Mouse (Mus musculus): Measurements from ENCODE around the gene Ppp1r2. TPM values are rescaled to one million over a fixed set of nuclear protein-coding genes. Genes with fewer than 3 reads are reported as not detected.
A peak's percentile ranks its signal among the peaks of the same experiment; 100 is the strongest.

Gene Ppp1r2
- polyA plus RNA-seq, 1 experiment = 50.5 TPM

DNA sequence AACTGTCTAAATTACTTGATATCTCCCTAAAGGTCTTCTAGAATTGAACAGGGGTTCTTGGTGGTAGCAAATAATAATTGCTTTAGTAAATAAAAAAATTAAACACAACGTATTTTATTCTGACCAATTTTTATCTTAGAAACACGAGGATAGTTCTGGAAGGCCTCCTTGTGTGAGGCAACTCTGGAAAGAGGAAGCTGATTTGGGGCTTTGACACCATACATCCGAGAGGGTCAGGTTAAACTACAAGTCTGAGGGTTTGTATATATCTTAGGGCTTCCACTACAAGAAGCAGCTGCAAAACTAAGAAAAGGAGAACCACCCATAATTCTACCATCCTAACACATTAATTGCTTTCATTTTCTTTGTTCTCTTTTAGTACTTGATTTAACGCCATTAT lies 18.7 kb upstream of the Ppp1r2 start:
- no peaks in the 10 kb centered on the region for H3K9me3 ChIP-seq
- peaks cover 12% of the 10 kb centered on the region for H3K27me3 ChIP-seq (replicated peaks)
- no peak overlapping the region for H3K4me3 ChIP-seq (replicated peaks)
- peaks cover 23% of the 10 kb centered on the region for H3K4me1 ChIP-seq
- TF ChIP-seq GATA1 (IDR thresholded peaks at IDR 0.05; ENCODE audit: borderline replicate concordance, low read length) = no peak
- TF ChIP-seq FLI1 (IDR thresholded peaks at IDR 0.05; ENCODE audit: low read length) = no peak
- no peaks in the 10 kb centered on the region for H3K36me3 ChIP-seq (replicated peaks; ENCODE audit: low read length)

DNA sequence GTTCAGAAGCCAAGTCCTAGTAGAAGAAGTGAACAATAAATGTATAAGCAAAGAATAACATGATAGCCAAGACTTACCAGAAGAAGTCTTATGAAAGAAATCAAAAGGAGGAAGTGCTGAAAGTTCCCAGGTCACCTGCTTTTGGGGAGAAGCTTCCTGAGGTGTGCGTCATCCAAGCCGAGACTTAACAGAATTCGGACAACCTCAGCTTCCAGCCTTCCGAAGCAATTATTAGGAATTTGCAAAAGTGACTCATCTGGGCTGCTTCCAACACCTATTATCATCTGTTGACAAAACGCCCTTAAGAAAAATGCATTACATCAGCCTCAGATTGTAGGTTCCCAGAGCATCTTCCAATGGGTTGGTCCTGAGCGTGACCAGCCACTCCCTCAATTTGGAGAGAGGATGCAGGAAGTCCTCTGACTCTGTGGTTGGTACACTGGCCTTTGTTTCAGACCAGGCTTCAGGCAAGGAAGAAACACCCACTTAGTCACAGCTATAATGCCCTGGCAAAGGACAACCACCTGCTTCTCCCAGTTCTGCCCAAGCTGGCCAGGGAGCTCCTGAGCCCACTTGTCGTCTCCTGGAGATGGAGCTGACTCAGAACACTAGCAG lies 15.8 kb upstream of the Ppp1r2 start:
- TF ChIP-seq GATA1 (IDR thresholded peaks at IDR 0.05; ENCODE audit: borderline replicate concordance, low read length) (no peak), FLI1 (IDR thresholded peaks at IDR 0.05; ENCODE audit: low read length) (no peak)
- H3K4me3 ChIP-seq (replicated peaks) = peak overlapping the region; percentile 82

DNA sequence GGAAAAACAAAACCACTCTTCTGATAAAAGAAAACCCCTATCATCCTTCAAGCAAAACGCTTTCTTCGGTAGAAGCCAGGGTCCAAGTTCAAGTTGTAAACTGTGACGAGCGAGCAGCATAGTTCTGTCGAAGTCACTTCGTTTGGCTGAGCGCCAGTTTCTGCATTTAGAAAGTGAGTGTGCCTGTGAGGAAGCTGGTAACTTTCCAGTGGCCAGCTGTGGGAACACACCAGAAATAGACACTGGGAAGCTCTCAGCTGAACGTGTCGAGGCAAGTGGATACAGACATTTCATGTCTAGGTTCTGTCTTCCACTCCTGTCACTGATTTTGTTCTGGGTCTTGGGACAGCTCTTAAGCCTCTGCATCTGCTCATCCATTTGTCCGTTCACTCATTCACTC lies 15.2 kb upstream of the Ppp1r2 start:
- TF ChIP-seq GATA1 (IDR thresholded peaks at IDR 0.05; ENCODE audit: borderline replicate concordance, low read length) (no peak), FLI1 (IDR thresholded peaks at IDR 0.05; ENCODE audit: low read length) (no peak)
- Histone ChIP-seq H3K36me3 (replicated peaks; ENCODE audit: low read length) (no peaks in the 10 kb centered on the region), H3K9me3 (no peaks in the 10 kb centered on the region), H3K4me3 (replicated peaks) (peak overlapping the region; percentile 82), H3K27me3 (replicated peaks) (peaks cover 7% of the 10 kb centered on the region), H3K4me1 (peaks cover 29% of the 10 kb centered on the region)

More for the DNA sequence above, 15.8 kb upstream of the Ppp1r2 start:
- H3K27me3 ChIP-seq (replicated peaks) = peaks cover 10% of the 10 kb centered on the region
- no peaks in the 10 kb centered on the region for H3K36me3 ChIP-seq (replicated peaks; ENCODE audit: low read length)
- H3K9me3 ChIP-seq = no peaks in the 10 kb centered on the region
- H3K4me1 ChIP-seq = peaks cover 29% of the 10 kb centered on the region

DNA sequence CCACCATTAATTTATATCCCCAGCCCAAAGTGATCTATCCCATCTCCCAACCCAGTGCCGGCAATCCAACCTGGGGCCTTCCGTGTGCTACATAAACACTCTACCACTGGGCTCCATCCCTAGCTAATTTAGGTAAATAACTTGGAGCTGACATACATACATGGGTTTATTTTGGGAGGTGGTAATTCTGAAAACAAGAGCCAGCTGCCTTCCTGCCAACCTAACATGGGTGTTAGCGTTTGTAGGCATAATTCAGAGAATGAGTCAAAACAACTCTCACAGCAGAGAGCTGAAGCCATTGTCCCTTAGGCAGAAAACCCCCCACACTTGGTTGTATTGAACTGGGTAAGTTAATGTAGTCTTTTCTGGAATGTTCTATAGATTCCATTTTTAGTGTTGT lies 12.6 kb upstream of the Ppp1r2 start:
- no peaks in the 10 kb centered on the region for H3K36me3 ChIP-seq (replicated peaks; ENCODE audit: low read length)
- no peak overlapping the region for H3K4me3 ChIP-seq (replicated peaks)
- H3K27me3 ChIP-seq (replicated peaks) = peaks cover 11% of the 10 kb centered on the region
- H3K9me3 ChIP-seq = no peaks in the 10 kb centered on the region
- peaks cover 29% of the 10 kb centered on the region for H3K4me1 ChIP-seq
- TF ChIP-seq GATA1 (IDR thresholded peaks at IDR 0.05; ENCODE audit: borderline replicate concordance, low read length) (no peak), FLI1 (IDR thresholded peaks at IDR 0.05; ENCODE audit: low read length) (no peak)

DNA sequence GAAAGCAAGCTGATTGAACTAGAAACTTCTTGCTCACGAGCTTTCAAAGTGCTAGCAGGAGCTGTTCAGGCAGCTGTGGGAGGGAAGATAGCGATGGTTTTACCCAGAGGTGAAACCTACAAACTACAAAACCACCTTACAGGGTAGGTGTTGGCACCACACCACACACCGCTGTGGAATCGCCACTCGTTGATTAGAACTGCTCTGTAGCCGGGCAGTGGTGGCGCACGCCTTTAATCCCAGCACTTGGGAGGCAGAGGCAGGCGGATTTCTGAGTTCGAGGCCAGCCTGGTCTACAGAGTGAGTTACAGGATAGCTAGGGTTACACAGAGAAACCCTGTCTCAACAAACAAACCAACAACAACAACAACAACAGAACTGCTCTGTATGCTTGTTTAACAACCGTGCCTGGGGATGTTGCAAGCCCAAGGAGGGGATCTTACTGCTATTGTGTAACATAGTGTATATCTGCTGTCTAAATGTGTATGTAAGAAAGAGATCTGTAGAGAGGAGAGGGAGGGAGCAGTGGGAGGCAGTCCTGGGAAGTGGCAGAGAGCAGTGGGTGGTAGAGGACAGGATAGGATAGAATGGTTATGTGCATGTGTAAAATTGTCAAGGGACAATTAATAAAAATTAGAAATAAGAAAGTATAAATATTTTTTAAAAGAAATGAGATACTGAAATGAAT lies 11.9 kb upstream of the Ppp1r2 start:
- Histone ChIP-seq H3K27me3 (replicated peaks) (peaks cover 11% of the 10 kb centered on the region), H3K4me3 (replicated peaks) (no peak overlapping the region), H3K36me3 (replicated peaks; ENCODE audit: low read length) (no peaks in the 10 kb centered on the region), H3K4me1 (peaks cover 24% of the 10 kb centered on the region), H3K9me3 (no peaks in the 10 kb centered on the region)
- TF ChIP-seq FLI1 (IDR thresholded peaks at IDR 0.05; ENCODE audit: low read length) = no peak
- TF ChIP-seq GATA1 (IDR thresholded peaks at IDR 0.05; ENCODE audit: borderline replicate concordance, low read length) = no peak

DNA sequence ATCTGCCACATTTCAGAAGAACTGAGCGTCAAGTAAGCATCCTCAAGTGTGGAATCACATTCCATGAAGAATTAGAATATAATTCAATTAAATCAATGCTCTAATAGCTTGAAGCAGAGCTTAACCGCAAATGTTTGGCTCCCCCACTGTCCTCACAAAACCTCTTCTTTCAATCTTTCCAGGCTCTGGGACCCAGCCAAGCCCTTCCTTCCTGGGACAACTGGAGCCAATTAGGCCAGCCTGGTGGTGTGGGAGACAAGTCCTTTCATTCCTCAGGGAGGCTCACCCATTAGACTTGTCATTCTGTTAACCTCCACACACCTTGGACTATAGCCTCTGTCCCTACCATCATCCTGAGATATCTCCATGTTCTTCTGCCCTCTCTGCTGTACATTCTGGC lies 6.9 kb upstream of the Ppp1r2 start:
- Histone ChIP-seq H3K36me3 (replicated peaks; ENCODE audit: low read length) (no peaks in the 10 kb centered on the region), H3K4me3 (replicated peaks) (no peak overlapping the region), H3K9me3 (0 out of 2 replicates have a peak, but pooled peaks cover 3% of the 10 kb centered on the region), H3K27me3 (replicated peaks) (peaks cover 24% of the 10 kb centered on the region), H3K4me1 (peaks cover 4% of the 10 kb centered on the region; the same call in 1 of the 2 replicates)
- no peak for TF ChIP-seq FLI1 (IDR thresholded peaks at IDR 0.05; ENCODE audit: low read length)
- TF ChIP-seq GATA1 (IDR thresholded peaks at IDR 0.05; ENCODE audit: borderline replicate concordance, low read length) = no peak

DNA sequence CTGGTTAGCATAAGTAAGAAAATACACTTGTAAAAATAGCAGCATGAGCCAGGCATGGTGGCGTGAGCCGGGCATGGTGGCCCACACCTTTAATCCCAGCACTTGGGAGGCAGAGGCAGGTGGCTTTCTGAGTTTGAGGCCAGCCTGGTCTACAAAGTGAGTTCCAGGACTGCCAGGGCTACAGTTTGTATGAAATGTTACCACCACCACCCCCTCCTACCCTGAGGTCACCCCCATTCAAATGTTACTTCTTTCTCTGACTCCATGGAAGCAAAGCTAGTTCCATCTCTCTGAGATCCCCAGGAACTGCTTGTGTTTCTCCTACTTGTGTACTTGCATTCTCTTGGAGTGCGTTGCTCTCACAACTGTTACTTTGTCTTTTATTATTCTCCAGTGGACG lies 5.1 kb upstream of the Ppp1r2 start:
- Histone ChIP-seq H3K4me3 (replicated peaks) (no peak overlapping the region), H3K9me3 (0 out of 2 replicates have a peak, but pooled peaks cover 3% of the 10 kb centered on the region), H3K36me3 (replicated peaks; ENCODE audit: low read length) (no peaks in the 10 kb centered on the region), H3K4me1 (peaks cover 16% of the 10 kb centered on the region), H3K27me3 (replicated peaks) (peaks cover 22% of the 10 kb centered on the region)
- TF ChIP-seq GATA1 (IDR thresholded peaks at IDR 0.05; ENCODE audit: borderline replicate concordance, low read length) (no peak), FLI1 (IDR thresholded peaks at IDR 0.05; ENCODE audit: low read length) (no peak)

DNA sequence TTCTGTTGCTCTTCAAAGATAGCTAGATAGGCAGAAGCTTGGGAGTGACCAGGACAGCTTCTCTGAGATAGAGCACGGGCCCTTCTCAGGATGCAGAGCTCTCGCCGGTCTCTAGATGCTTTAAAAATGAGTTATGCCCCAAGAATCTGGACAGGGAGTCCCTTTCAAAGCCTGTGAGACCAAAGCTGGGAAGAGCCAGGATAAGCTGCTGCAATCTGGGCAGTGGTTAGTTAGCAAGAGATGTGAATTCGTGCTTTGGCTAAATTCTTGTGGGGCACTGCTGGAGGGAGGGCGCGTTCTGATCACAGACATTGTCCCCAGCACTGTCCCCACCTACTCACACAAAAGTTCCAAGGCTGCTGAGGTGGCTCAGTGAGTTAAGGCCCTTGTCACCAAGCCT lies 3.5 kb upstream of the Ppp1r2 start:
- no peak for TF ChIP-seq GATA1 (IDR thresholded peaks at IDR 0.05; ENCODE audit: borderline replicate concordance, low read length)
- TF ChIP-seq FLI1 (IDR thresholded peaks at IDR 0.05; ENCODE audit: low read length) = no peak
- H3K36me3 ChIP-seq (replicated peaks; ENCODE audit: low read length) = no peaks in the 10 kb centered on the region
- peaks cover 19% of the 10 kb centered on the region for H3K27me3 ChIP-seq (replicated peaks)
- H3K4me3 ChIP-seq (replicated peaks) = no peak overlapping the region
- H3K9me3 ChIP-seq = 0 out of 2 replicates have a peak, but pooled peaks cover 3% of the 10 kb centered on the region
- peaks cover 18% of the 10 kb centered on the region for H3K4me1 ChIP-seq

DNA sequence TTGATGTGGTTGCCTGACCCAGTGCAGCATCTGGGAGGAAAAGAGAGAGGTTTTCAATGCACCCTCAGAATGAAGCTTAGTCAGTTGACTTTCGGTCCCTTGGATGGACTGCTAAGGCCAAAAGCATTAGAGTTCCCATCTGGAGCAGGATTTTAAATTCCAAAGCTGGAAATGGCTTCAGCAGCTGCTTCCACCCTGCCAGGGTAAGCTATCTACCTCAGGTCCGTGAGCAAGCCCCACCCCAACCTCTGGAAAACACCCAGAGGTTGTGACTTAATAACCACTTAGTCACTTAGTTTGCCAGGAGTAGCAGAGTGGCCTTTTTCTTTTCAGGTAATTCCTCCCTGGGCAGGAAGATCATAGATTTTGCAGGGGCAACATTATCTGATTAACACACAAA lies 3.0 kb upstream of the Ppp1r2 start:
- Histone ChIP-seq H3K27me3 (replicated peaks) (peaks cover 19% of the 10 kb centered on the region), H3K4me3 (replicated peaks) (no peak overlapping the region), H3K36me3 (replicated peaks; ENCODE audit: low read length) (peaks cover 4% of the 10 kb centered on the region), H3K4me1 (peaks cover 23% of the 10 kb centered on the region), H3K9me3 (0 out of 2 replicates have a peak, but pooled peaks cover 3% of the 10 kb centered on the region)
- TF ChIP-seq GATA1 (IDR thresholded peaks at IDR 0.05; ENCODE audit: borderline replicate concordance, low read length) (no peak), FLI1 (IDR thresholded peaks at IDR 0.05; ENCODE audit: low read length) (no peak)

DNA sequence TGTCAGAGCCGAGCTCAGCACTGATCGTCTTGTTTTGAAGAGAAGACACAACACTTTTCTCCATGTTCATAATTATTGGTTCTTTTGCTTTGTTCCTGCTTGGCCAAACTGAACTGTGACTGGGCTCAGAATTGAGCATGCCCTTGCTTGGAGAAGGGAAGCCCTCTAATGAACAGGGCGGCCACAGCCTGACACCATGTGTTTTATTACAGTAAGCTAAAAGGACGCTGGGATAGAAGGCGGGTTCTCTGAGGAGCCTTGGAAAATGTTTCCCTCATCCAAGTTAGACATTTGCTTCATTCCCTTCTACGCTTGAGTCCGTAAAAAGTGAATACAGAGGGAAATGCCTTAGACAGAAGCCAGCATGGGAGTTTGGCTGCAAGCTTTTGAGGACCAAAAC lies 1.9 kb upstream of the Ppp1r2 start:
- no peak overlapping the region for H3K4me3 ChIP-seq (replicated peaks)
- peaks cover 15% of the 10 kb centered on the region for H3K27me3 ChIP-seq (replicated peaks)
- 0 out of 2 replicates have a peak, but pooled peaks cover 3% of the 10 kb centered on the region for H3K9me3 ChIP-seq
- H3K4me1 ChIP-seq = peaks cover 33% of the 10 kb centered on the region
- peaks cover 14% of the 10 kb centered on the region for H3K36me3 ChIP-seq (replicated peaks; ENCODE audit: low read length)
- TF ChIP-seq FLI1 (IDR thresholded peaks at IDR 0.05; ENCODE audit: low read length) = no peak
- TF ChIP-seq GATA1 (IDR thresholded peaks at IDR 0.05; ENCODE audit: borderline replicate concordance, low read length) = no peak
